Mouse (Mus musculus) lung, postnatal 36 days (tissue): ENCODE measurements around the gene Cdc42ep5.

Experiments
- DNase-seq: peaks from one replicate; pipeline ENCODE4 v3.0.0; 2022; ENCODE audit warnings: mixed read lengths

Gene Cdc42ep5

GRCm38 (mm10) chr7:4145552-4146190, 19.0 kb downstream of the Cdc42ep5 start:
- peak; percentile 76 for DNase-seq

GRCm38 (mm10) chr7:4144766-4145551, 19.7 kb downstream of the Cdc42ep5 start:
- no peak for DNase-seq

GRCm38 (mm10) chr7:4144046-4144445, 20.6 kb downstream of the Cdc42ep5 start:
- no peak for DNase-seq

GRCm38 (mm10) chr7:4143506-4143905, 21.2 kb downstream of the Cdc42ep5 start:
- no peak for DNase-seq

- DNase-seq: no peak
Observed at GRCm38 (mm10) chr7:4142796-4143445, 21.7 kb downstream of the Cdc42ep5 start.

- DNase-seq: no peak
Observed at GRCm38 (mm10) chr7:4141648-4142325, 22.9 kb downstream of the Cdc42ep5 start.

GRCm38 (mm10) chr7:4139391-4139790, 25.3 kb downstream of the Cdc42ep5 start:
- DNase-seq: no peak

- no peak for DNase-seq
Observed at GRCm38 (mm10) chr7:4138671-4139070, 26.0 kb downstream of the Cdc42ep5 start.

GRCm38 (mm10) chr7:4138181-4138580, 26.5 kb downstream of the Cdc42ep5 start:
- DNase-seq: no peak

GRCm38 (mm10) chr7:4137746-4138145, 26.9 kb downstream of the Cdc42ep5 start:
- DNase-seq: no peak

- DNase-seq: peak; percentile 99
Observed at GRCm38 (mm10) chr7:4136771-4137531, 27.7 kb downstream of the Cdc42ep5 start, which contains the start of gene Leng8. TSS of gene Leng8 (plus strand) at chr7:4137039.

GRCm38 (mm10) chr7:4136404-4136770, 28.3 kb downstream of the Cdc42ep5 start:
- peak; percentile 34 for DNase-seq

- DNase-seq: no peak
Observed at GRCm38 (mm10) chr7:4134911-4135310, 29.7 kb downstream of the Cdc42ep5 start.

- DNase-seq: no peak
Observed at GRCm38 (mm10) chr7:4132998-4133397, 31.7 kb downstream of the Cdc42ep5 start.

- no peak for DNase-seq
Observed at GRCm38 (mm10) chr7:4132581-4132980, 32.1 kb downstream of the Cdc42ep5 start.

- DNase-seq: no peak
Observed at GRCm38 (mm10) chr7:4131964-4132363, 32.7 kb downstream of the Cdc42ep5 start.

- peak; percentile 92 for DNase-seq
Observed at GRCm38 (mm10) chr7:4130686-4131452, 33.8 kb downstream of the Cdc42ep5 start.

- DNase-seq: peak; percentile 64
Observed at GRCm38 (mm10) chr7:4128860-4129259, 35.8 kb downstream of the Cdc42ep5 start.

- DNase-seq: no peak
Observed at GRCm38 (mm10) chr7:4127894-4128293, 36.8 kb downstream of the Cdc42ep5 start.

- no peak for DNase-seq
Observed at GRCm38 (mm10) chr7:4126992-4127785, 37.5 kb downstream of the Cdc42ep5 start.

- no peak for DNase-seq
Observed at GRCm38 (mm10) chr7:4125306-4125705, 39.4 kb downstream of the Cdc42ep5 start.
